Mouse (Mus musculus): ENCODE measurements around the gene Ebf1. TPM values are rescaled to one million over a fixed set of nuclear protein-coding genes. Genes with fewer than 3 reads are reported as not detected.

The Ebf1 gene
- total RNA-seq, 2 experiments from 2014 or later: 29.5 to 35.3 TPM

DNA sequence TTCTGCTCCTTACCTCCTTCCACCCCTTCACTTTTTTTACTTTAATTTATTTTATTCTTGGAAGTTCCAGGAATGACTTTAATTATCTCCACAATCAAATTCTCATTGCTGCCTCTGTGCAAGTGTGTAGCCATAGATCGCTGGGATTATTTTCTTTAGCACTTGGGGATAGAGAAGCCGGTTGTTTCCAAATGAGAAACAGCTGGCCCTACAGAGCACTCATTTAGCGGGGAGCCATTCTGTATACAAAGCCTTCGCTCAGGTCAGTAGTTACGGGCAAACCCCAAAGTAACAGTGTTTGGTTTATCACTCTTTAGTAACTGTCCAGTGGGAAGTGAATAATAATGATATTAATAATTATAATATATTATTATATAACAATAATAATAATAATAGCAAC is 38.4 kb downstream of the Ebf1 start:
- intact Hi-C loops (cut with DNase I): no loop called here
- no peak for DNase-seq

DNA sequence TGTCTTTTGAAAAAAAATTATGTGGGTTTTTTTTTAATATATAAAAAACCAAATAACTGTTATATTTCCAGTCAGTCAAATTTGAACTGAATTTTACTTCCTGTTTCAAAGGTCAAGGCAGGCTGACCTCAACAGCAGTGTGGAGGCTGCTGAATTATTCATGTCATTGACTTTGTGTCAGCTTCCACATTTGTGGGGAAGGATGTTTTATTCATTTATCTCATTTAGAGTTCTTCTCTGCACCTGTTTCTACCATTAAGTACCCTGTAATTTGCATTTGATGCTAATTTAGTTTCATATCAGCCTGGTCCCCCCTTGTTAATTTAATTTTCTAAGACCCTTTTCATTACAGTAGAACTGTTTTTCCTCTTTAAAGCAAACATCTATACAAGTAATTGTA is 39.8 kb downstream of the Ebf1 start:
- intact Hi-C loops (cut with DNase I): no loop called here
- DNase-seq: no peak

DNA sequence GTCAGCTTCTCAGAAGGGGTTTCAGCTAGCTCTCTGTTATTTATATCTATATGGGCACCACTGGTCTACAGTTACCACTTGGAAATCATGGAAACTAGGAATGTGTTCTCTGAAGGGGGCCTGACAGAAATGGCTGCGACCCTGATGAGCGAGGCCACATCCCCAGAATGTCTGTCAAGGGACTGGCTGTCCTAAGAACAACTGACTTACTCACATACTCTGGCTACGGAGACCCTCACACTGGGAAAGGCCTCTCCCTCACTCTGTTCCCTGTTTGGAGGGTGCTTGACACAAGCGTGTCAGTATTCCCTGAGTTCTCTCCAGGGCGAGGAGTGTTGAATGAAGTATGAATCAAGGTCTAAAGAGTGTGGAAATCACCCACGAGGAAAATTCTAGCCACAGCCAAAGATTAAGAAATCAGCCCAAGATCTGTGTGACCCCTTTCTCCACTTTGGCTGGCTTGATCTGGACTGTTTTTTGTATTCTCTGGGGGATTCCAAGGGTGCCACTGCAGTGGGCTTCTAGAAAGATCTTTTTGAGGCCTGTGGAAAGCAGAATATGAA is 40.8 kb downstream of the Ebf1 start:
- no peak for DNase-seq
- intact Hi-C loops (cut with DNase I): no loop called here

GRCm38 (mm10) chr11:44661875-44662274 is 44.8 kb downstream of the Ebf1 start:
- intact Hi-C loops (cut with DNase I): no loop called here
- DNase-seq: no peak

DNA sequence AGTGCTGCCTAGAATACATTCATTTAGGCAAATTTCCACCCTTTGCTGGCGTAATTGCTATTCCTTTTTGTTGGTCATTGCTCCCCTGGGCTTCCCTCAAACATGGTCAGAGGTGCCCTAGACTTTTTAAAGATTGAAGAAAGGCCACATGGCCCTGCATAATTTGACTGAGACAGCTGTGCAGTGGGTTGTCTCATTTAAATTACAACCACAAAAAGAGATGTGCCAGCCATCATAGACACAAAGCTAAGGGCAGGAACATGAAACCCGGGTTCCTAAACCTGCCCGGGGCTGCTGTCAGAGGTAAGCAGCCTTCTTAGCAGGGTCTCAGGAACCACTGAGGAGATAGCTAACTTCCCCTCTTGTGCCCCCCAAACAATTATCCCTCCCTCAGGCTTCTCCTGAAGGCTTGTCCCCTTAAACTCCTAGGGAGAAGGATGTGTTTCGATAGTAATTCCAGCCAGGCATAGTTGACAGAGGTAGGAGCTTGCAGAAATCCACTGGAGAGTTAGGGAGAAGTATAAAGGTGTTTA is 46.6 kb downstream of the Ebf1 start:
- intact Hi-C loops (cut with DNase I): no loop called here

GRCm38 (mm10) chr11:44665156-44665682 is 48.1 kb downstream of the Ebf1 start:
- peak; percentile 67 to 71 for DNase-seq
- intact Hi-C loops (cut with DNase I): loop anchor here (5.0 kb wide), 1 partner anchor 43 kb away; no protein-coding TSS in a partner anchor

More for the DNA sequence above, 46.6 kb downstream of the Ebf1 start:
- no peak for DNase-seq

DNA sequence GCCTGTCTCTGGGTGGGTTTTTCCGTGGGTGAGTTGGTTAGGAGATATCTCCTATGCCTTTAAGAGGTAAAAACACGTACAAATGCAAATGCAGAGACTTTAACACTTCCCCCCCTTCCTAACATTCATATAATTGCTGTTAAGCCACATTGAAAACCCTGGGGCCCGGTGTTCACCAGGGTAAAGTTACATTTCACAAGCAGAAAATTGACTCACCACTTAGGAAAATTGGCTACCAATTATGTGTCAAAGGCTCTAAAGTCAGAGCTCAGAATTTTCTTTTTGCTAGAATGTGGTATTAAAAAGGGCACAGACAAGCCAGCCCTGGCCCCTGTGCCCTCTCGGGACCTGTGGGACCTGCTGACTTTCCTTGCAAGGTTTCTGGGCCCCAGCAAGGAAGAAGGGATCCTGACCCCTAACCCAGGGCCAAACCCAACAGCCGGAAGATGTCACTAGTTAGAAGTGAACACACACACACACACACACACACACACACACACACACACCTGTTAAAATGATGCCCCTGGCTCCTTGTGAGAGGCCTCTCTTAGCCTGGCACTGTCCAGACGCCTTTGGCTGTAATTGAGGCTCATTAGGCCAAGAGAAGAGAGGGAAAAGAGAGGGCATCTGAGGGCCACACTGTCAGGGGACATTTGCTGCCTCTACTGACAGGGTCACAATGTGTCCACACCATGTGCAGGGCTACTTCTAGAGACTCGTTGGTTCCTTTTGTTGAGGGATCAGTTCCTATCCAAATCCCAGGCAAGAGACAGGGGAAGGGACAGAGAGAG is 48.8 kb downstream of the Ebf1 start:
- intact Hi-C loops (cut with DNase I): loop anchor here (5.0 kb wide), 1 partner anchor 44 kb away; no protein-coding TSS in a partner anchor
- DNase-seq: no peak

DNA sequence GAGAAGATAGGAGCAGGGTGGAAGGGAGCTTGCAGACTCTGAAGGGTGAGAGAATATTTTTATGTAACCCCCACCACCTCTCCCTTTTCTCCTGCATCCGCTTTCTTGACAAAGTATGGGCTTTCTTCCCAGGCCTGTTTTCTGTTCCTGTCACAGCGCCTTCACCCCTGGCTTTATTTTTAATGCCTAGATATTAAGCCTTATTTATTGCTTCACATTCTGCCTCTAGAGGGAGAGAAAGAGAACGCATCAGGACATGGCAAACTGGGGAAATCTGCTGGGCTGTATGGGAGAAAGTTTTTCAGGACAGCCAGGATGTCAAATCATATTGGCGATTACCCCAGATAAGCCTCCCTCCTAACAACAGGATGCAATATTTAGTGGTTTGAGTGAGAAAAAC is 49.6 kb downstream of the Ebf1 start:
- DNase-seq: no peak

GRCm38 (mm10) chr11:44681306-44681705 is 64.2 kb downstream of the Ebf1 start:
- intact Hi-C loops (cut with DNase I): no loop called here
- DNase-seq: no peak

More for the DNA sequence above, 49.6 kb downstream of the Ebf1 start:
- intact Hi-C loops (cut with DNase I): loop anchor here (5.0 kb wide), 1 partner anchor 44 kb away; no protein-coding TSS in a partner anchor

DNA sequence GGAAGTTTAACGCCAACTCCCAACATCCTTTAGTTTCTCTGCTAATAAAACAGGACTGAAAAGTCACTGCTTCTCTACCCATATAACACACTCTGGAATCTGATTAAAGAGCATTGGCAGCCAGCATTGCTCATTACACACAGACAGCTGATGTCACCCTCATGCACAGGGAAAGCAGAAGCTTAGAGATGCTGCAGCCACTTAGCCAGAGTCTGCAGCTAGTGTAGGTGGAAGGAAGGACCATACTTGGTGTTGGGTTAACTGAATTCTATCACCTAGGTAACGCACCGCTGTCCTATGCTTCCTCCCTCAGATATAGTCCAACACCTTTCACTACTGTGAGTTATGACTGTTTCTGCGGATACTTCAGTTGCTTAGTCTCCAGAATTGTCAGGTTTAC is 64.9 kb downstream of the Ebf1 start:
- DNase-seq: no peak
- intact Hi-C loops (cut with DNase I): no loop called here

GRCm38 (mm10) chr11:44682703-44683539 is 65.8 kb downstream of the Ebf1 start:
- intact Hi-C loops (cut with DNase I): no loop called here
- no peak for DNase-seq

DNA sequence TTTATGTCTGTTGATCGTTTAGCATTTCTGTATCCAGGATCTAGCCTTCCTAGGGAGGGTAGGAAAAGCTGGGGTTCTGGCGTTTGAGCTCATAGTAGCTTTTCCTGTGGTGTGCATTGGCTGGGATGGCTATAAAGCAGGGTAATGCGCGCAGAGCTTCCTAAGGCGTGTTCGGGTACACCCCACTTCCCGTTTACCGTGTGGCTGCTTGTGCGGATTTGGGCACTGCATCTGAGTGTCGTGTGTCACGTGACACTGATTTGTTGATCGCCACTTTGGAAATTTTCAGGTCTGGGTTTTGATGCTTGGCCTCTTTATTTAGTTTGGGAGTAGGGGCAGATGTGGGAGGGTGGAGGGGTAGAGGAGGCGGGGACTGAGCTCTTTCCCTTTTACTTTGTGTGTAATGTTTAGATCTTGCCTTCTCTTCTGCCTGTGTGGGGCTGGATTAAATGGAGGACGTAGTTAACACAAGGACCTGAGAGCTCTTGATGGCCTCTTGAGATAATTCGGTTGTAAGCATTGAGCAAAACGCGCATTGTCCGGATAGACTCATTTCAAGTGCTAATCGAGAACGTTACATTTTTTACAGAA is 67.5 kb downstream of the Ebf1 start:
- intact Hi-C loops (cut with DNase I): loop anchor here (1.0 to 2.0 kb wide), 2 partner anchors 16 to 66 kb away; no protein-coding TSS in a partner anchor
- peak in 1 of 2 experiments; percentile 48 for DNase-seq

DNA sequence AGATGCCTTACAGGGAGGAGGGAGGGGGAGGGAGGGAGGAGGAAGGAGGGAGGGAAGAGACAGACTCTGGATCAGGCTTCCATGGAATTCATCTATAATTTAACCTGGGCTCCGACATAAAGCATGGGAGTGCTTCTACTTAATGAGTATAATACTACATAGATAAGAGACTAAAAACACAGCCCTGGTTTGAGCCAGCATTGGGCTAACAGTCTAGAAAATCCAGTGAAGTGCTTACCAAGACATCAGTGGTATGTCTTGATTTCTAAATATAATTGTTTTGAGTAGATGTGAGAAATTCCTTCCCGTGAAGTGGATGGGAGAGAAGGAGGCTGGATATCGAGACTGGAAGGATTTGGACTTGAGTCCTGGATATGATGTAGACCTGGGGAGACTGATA is 68.0 kb downstream of the Ebf1 start:
- no peak for DNase-seq
- intact Hi-C loops (cut with DNase I): loop anchor here (2.0 kb wide), 1 partner anchor 16 kb away; no protein-coding TSS in a partner anchor

DNA sequence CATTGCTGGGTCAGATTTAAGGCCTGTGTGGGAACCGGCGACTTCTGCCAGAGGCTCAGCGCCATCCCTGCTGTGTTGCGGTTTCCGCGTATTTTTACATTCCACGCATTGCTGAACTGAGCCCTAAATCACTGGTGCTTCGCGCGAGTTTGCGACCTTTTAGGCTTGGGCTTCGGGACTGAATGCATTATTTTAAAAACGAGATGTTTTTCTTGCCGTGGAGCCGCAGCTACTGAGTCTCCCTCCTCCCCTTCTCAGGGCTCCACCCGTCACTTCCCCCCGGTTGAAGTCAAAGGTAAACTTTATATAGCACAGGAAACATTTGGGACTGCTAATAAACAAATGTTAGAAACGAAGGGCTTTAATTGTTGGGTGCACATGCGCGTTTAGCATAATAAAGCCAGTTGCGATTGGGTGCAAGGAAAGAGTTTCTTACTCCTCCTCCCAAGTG is 68.8 kb downstream of the Ebf1 start:
- intact Hi-C loops (cut with DNase I): loop anchor here (2.0 kb wide), 1 partner anchor 17 kb away; no protein-coding TSS in a partner anchor
- no peak for DNase-seq

DNA sequence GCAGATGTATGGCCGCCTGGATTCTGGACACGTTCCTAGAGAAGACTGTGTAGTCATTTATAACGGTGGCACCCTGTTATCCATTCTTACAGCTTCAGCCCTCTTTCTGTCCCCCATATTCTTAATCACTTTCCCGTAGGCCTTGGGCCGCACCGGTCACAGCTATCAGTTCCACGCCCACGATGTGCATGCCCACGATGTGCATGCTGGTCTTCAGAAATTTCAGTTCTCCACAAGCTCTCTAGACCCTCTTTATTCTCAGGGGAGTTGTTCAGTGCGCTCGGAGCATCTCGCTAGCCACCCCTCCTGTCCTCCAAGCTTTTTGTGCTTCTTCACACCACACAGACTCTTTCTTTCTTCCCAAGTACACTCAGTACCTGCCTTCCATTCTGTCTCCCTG is 69.3 kb downstream of the Ebf1 start:
- no peak for DNase-seq
- intact Hi-C loops (cut with DNase I): no loop called here

GRCm38 (mm10) chr11:44688542-44688941 is 71.4 kb downstream of the Ebf1 start:
- DNase-seq: no peak
- intact Hi-C loops (cut with DNase I): no loop called here

DNA sequence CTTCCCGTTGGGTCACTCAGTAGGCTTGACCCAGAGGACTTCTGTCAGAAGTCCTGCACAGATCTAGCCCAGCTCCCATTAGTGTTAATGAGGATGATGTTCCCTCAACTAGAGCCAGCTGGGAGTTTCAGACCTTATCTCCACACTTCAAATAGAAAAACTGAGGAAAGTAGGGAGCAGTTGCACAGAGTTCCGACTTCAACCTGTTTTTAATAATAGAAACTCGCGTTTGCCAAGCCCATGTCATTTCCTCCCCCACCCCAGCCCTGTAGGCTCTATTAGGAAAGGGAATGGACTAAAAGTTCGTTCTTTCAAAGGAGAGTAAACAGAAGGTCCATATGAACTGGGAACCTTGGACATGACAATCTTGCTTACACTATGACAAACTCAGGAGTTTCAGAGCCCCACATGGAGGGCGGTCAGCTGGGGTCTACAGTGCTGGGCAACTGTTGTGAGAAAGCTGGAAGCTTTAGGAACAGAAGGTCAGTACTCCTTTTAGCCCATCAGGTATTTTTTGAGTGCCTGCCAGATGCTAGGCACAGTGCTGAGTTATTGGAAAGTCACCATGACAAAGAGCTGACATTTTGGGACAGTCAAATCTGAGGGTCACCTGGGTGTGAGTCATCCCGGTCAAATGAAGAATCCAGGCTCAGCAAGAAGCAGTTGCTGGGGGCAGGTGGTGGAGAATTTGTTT is 72.6 kb downstream of the Ebf1 start:
- DNase-seq: no peak
- intact Hi-C loops (cut with DNase I): no loop called here

DNA sequence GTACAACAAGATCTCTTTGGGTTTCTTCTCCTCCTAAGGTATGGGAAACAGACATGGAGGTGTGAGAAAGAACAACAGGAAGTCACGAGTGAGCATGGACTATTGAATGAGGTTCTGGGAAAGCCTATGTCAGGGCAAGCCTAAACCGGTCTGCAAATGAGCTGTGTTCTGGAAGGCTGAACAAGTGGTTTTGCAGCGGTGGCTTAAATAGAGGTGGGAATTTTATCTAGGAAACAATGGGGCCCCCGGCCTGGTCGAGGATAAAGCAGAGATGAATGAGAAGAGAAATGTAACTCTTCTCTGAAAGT is 73.1 kb downstream of the Ebf1 start:
- intact Hi-C loops (cut with DNase I): no loop called here
- DNase-seq: no peak

DNA sequence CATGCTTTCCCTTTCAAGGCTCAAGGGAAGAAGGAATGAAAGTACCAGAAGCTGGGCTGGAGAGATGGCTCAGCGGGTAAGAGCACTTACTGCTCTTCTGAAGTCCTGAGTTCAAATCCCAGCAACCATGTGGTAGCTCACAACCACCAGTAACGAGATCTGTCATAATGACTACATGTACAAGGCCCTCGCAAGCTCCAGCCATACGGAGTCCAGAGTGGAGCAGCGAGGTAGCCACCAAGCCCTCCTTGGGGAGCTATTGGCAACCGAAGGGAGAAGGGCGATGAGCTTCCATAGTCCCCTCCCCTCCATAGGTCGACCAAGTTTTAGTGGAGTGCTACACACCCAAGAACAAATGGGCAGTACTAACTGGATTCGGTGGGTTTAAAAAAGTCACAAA is 78.3 kb downstream of the Ebf1 start:
- intact Hi-C loops (cut with DNase I): no loop called here
- no peak for DNase-seq

Data from heart, postnatal 10 days (tissue).